Mouse (Mus musculus): ENCODE data around the gene Klk11. TPM values are rescaled to one million over a fixed set of nuclear protein-coding genes. Genes with fewer than 3 reads are reported as not detected.

Klk11 gene
- polyA plus RNA-seq, 1 experiment: not detected

- no peak for TF ChIP-seq CEBPB (IDR thresholded peaks at IDR 0.05; ENCODE audit: low read depth)
- TF ChIP-seq MYOG (IDR thresholded peaks at IDR 0.05; ENCODE audit: control insufficient read depth, extremely low read depth, insufficient read length): no peak
- no peak for TF ChIP-seq FOSL1 (IDR thresholded peaks at IDR 0.05; ENCODE audit: insufficient read depth, low read length, poor library complexity, severe bottlenecking)
- no peak for TF ChIP-seq USF1 (IDR thresholded peaks at IDR 0.05; ENCODE audit: low read depth)
- TF ChIP-seq MAX (IDR thresholded peaks at IDR 0.05): no peak
- no peak for TF ChIP-seq MYOD1 (IDR thresholded peaks at IDR 0.05; ENCODE audit: control insufficient read depth, insufficient read length, low read depth)
- TF ChIP-seq CTCF (IDR thresholded peaks at IDR 0.05; ENCODE audit: control insufficient read depth, insufficient read depth, insufficient read length): no peak
- H3K36me3 ChIP-seq (ENCODE audit: control insufficient read depth, insufficient read depth): no peaks in the 10 kb centered on the region
- no peaks in the 10 kb centered on the region for H3K79me3 ChIP-seq (ENCODE audit: low read depth)
- no peak overlapping the region for H3ac ChIP-seq (ENCODE audit: control insufficient read depth, insufficient read length, low read depth)
- H3K27me3 ChIP-seq (ENCODE audit: control insufficient read depth, insufficient read depth, insufficient read length): no peaks in the 10 kb centered on the region
- H3K4me3 ChIP-seq (ENCODE audit: insufficient read depth, poor library complexity, severe bottlenecking): no peak overlapping the region
- no peaks in the 10 kb centered on the region for H3K79me2 ChIP-seq (ENCODE audit: control insufficient read depth, insufficient read depth)
Observed at GRCm38 (mm10) chr7:43769636-43770035, 4.8 kb upstream of the Klk11 start.

- no peaks in the 10 kb centered on the region for H3K27me3 ChIP-seq (ENCODE audit: control insufficient read depth, insufficient read depth, insufficient read length)
- no peak overlapping the region for H3ac ChIP-seq (ENCODE audit: control insufficient read depth, insufficient read length, low read depth)
- no peaks in the 10 kb centered on the region for H3K36me3 ChIP-seq (ENCODE audit: control insufficient read depth, insufficient read depth)
- no peaks in the 10 kb centered on the region for H3K79me3 ChIP-seq (ENCODE audit: low read depth)
- H3K79me2 ChIP-seq (ENCODE audit: control insufficient read depth, insufficient read depth): no peaks in the 10 kb centered on the region
- TF ChIP-seq MYOD1 (IDR thresholded peaks at IDR 0.05; ENCODE audit: control insufficient read depth, insufficient read length, low read depth) (no peak), USF1 (IDR thresholded peaks at IDR 0.05; ENCODE audit: low read depth) (no peak), MAX (IDR thresholded peaks at IDR 0.05) (no peak), CTCF (IDR thresholded peaks at IDR 0.05; ENCODE audit: control insufficient read depth, insufficient read depth, insufficient read length) (no peak), CEBPB (IDR thresholded peaks at IDR 0.05; ENCODE audit: low read depth) (no peak), MYOG (IDR thresholded peaks at IDR 0.05; ENCODE audit: control insufficient read depth, extremely low read depth, insufficient read length) (no peak), FOSL1 (IDR thresholded peaks at IDR 0.05; ENCODE audit: insufficient read depth, low read length, poor library complexity, severe bottlenecking) (no peak)
- H3K4me3 ChIP-seq (ENCODE audit: insufficient read depth, poor library complexity, severe bottlenecking): no peak overlapping the region
Observed at GRCm38 (mm10) chr7:43770701-43771100, 3.7 kb upstream of the Klk11 start.

- H3ac ChIP-seq (ENCODE audit: control insufficient read depth, insufficient read length, low read depth): no peak overlapping the region
- H3K79me2 ChIP-seq (ENCODE audit: control insufficient read depth, insufficient read depth): no peaks in the 10 kb centered on the region
- no peaks in the 10 kb centered on the region for H3K79me3 ChIP-seq (ENCODE audit: low read depth)
- H3K36me3 ChIP-seq (ENCODE audit: control insufficient read depth, insufficient read depth): no peaks in the 10 kb centered on the region
- TF ChIP-seq MYOD1 (IDR thresholded peaks at IDR 0.05; ENCODE audit: control insufficient read depth, insufficient read length, low read depth) (no peak), FOSL1 (IDR thresholded peaks at IDR 0.05; ENCODE audit: insufficient read depth, low read length, poor library complexity, severe bottlenecking) (no peak), MYOG (IDR thresholded peaks at IDR 0.05; ENCODE audit: control insufficient read depth, extremely low read depth, insufficient read length) (no peak), MAX (IDR thresholded peaks at IDR 0.05) (no peak), CTCF (IDR thresholded peaks at IDR 0.05; ENCODE audit: control insufficient read depth, insufficient read depth, insufficient read length) (no peak), USF1 (IDR thresholded peaks at IDR 0.05; ENCODE audit: low read depth) (no peak), CEBPB (IDR thresholded peaks at IDR 0.05; ENCODE audit: low read depth) (no peak)
- no peaks in the 10 kb centered on the region for H3K27me3 ChIP-seq (ENCODE audit: control insufficient read depth, insufficient read depth, insufficient read length)
- no peak overlapping the region for H3K4me3 ChIP-seq (ENCODE audit: insufficient read depth, poor library complexity, severe bottlenecking)
Observed at GRCm38 (mm10) chr7:43771916-43772315, 2.5 kb upstream of the Klk11 start.

GRCm38 (mm10) chr7:43772901-43773300 lies 1.5 kb upstream of the Klk11 start:
- H3K4me3 ChIP-seq (ENCODE audit: insufficient read depth, poor library complexity, severe bottlenecking): no peak overlapping the region

GRCm38 (mm10) chr7:43774802-43775201 lies 398 bp downstream of the Klk11 start:
- H3ac ChIP-seq (ENCODE audit: control insufficient read depth, insufficient read length, low read depth): no peak overlapping the region
- TF ChIP-seq MYOD1 (IDR thresholded peaks at IDR 0.05; ENCODE audit: control insufficient read depth, insufficient read length, low read depth): no peak
- no peaks in the 10 kb centered on the region for H3K36me3 ChIP-seq (ENCODE audit: control insufficient read depth, insufficient read depth)
- no peaks in the 10 kb centered on the region for H3K79me3 ChIP-seq (ENCODE audit: low read depth)
- no peak overlapping the region for H3K4me3 ChIP-seq (ENCODE audit: insufficient read depth, poor library complexity, severe bottlenecking)
- no peaks in the 10 kb centered on the region for H3K27me3 ChIP-seq (ENCODE audit: control insufficient read depth, insufficient read depth, insufficient read length)
- no peaks in the 10 kb centered on the region for H3K79me2 ChIP-seq (ENCODE audit: control insufficient read depth, insufficient read depth)

More at GRCm38 (mm10) chr7:43772901-43773300, 1.5 kb upstream of the Klk11 start:
- H3K27me3 ChIP-seq (ENCODE audit: control insufficient read depth, insufficient read depth, insufficient read length): no peaks in the 10 kb centered on the region
- TF ChIP-seq USF1 (IDR thresholded peaks at IDR 0.05; ENCODE audit: low read depth) (no peak), FOSL1 (IDR thresholded peaks at IDR 0.05; ENCODE audit: insufficient read depth, low read length, poor library complexity, severe bottlenecking) (no peak), MYOG (IDR thresholded peaks at IDR 0.05; ENCODE audit: control insufficient read depth, extremely low read depth, insufficient read length) (no peak), MYOD1 (IDR thresholded peaks at IDR 0.05; ENCODE audit: control insufficient read depth, insufficient read length, low read depth) (no peak), CEBPB (IDR thresholded peaks at IDR 0.05; ENCODE audit: low read depth) (no peak), CTCF (IDR thresholded peaks at IDR 0.05; ENCODE audit: control insufficient read depth, insufficient read depth, insufficient read length) (no peak), MAX (IDR thresholded peaks at IDR 0.05) (no peak)
- no peak overlapping the region for H3ac ChIP-seq (ENCODE audit: control insufficient read depth, insufficient read length, low read depth)
- H3K79me2 ChIP-seq (ENCODE audit: control insufficient read depth, insufficient read depth): no peaks in the 10 kb centered on the region
- no peaks in the 10 kb centered on the region for H3K79me3 ChIP-seq (ENCODE audit: low read depth)
- H3K36me3 ChIP-seq (ENCODE audit: control insufficient read depth, insufficient read depth): no peaks in the 10 kb centered on the region

GRCm38 (mm10) chr7:43775311-43776057 lies 1.1 kb downstream of the Klk11 start:
- H3K4me3 ChIP-seq (ENCODE audit: insufficient read depth, poor library complexity, severe bottlenecking): no peak overlapping the region
- no peak for TF ChIP-seq CTCF (IDR thresholded peaks at IDR 0.05; ENCODE audit: control insufficient read depth, insufficient read depth, insufficient read length)
- no peak for TF ChIP-seq CEBPB (IDR thresholded peaks at IDR 0.05; ENCODE audit: low read depth)
- TF ChIP-seq MYOG (IDR thresholded peaks at IDR 0.05; ENCODE audit: control insufficient read depth, extremely low read depth, insufficient read length): no peak
- TF ChIP-seq FOSL1 (IDR thresholded peaks at IDR 0.05; ENCODE audit: insufficient read depth, low read length, poor library complexity, severe bottlenecking): no peak
- TF ChIP-seq MYOD1 (IDR thresholded peaks at IDR 0.05; ENCODE audit: control insufficient read depth, insufficient read length, low read depth): no peak
- no peak for TF ChIP-seq USF1 (IDR thresholded peaks at IDR 0.05; ENCODE audit: low read depth)
- no peak for TF ChIP-seq MAX (IDR thresholded peaks at IDR 0.05)
- no peaks in the 10 kb centered on the region for H3K79me2 ChIP-seq (ENCODE audit: control insufficient read depth, insufficient read depth)
- no peaks in the 10 kb centered on the region for H3K27me3 ChIP-seq (ENCODE audit: control insufficient read depth, insufficient read depth, insufficient read length)
- H3ac ChIP-seq (ENCODE audit: control insufficient read depth, insufficient read length, low read depth): no peak overlapping the region
- H3K36me3 ChIP-seq (ENCODE audit: control insufficient read depth, insufficient read depth): no peaks in the 10 kb centered on the region
- H3K79me3 ChIP-seq (ENCODE audit: low read depth): no peaks in the 10 kb centered on the region

Data from C2C12 (cell line).